Mouse (Mus musculus) duodenum, adult 2 months (tissue): ENCODE results near the gene Ppp1r37. TPM values are rescaled to one million over a fixed set of nuclear protein-coding genes. Genes with fewer than 3 reads are reported as not detected.

ENCODE experiments used
- polyA plus RNA-seq: library from polyadenylated mRNA; depleted of rRNA; stranded (reverse); fragments of >200 nt; gene quantifications from 2 replicates; pipeline ENCODE4 v1.2.3, GENCODE M21; 2012; ENCODE audit warnings: low replicate concordance; rRNA removed

The Ppp1r37 gene
- polyA plus RNA-seq: 99.5 and 166 TPM in 2 replicates

GRCm38 (mm10) chr7:19562643-19563410 lies at the start of gene Ppp1r37:
Gene Ppp1r37, minus strand, starts transcription at chr7:19563076.

GRCm38 (mm10) chr7:19603849-19604605 lies 41.2 kb upstream of the Ppp1r37 start, which contains the start of gene Clasrp:
Gene Clasrp, minus strand, starts transcription at chr7:19604486.

GRCm38 (mm10) chr7:19577141-19577852 lies 14.4 kb upstream of the Ppp1r37 start, which contains the start of the genes Zfp296 and Gemin7:
Gene Zfp296, plus strand, starts transcription at chr7:19577287.
Gene Gemin7, minus strand, starts transcription at chr7:19577595.

GRCm38 (mm10) chr7:19517652-19518365 lies 45.1 kb downstream of the Ppp1r37 start, which contains the start of gene Nkpd1:
Gene Nkpd1, plus strand, starts transcription at chr7:19517838.

GRCm38 (mm10) chr7:19508150-19508923 lies 54.5 kb downstream of the Ppp1r37 start, which contains the start of the genes Bloc1s3 and Trappc6a:
Gene Bloc1s3, minus strand, starts transcription at chr7:19508367.
Gene Trappc6a, plus strand, starts transcription at chr7:19508395.

Other genes with a start within 250 kb of the Ppp1r37 start
- gene Ercc1, start 218.3 kb downstream of the Ppp1r37 start, polyA plus RNA-seq: 14.9 and 16.2 TPM in 2 replicates
- gene Cd3eap, start 203.6 kb downstream of the Ppp1r37 start, polyA plus RNA-seq: 1.9 and 5.3 TPM in 2 replicates
- 7.7 and 8.8 TPM in 2 replicates for gene Ppp1r13l, start 203.3 kb downstream of the Ppp1r37 start, polyA plus RNA-seq
- 37.5 and 41.5 TPM in 2 replicates for gene Ercc2, start 181.1 kb downstream of the Ppp1r37 start, polyA plus RNA-seq
- 1.2 and 2.1 TPM in 2 replicates for gene Klc3, start 159.0 kb downstream of the Ppp1r37 start, polyA plus RNA-seq
- 51.7 and 59.9 TPM in 2 replicates for gene Ckm, start 158.3 kb downstream of the Ppp1r37 start, polyA plus RNA-seq
- gene Mark4, start 104.3 kb downstream of the Ppp1r37 start, polyA plus RNA-seq: 15.0 and 33.5 TPM in 2 replicates
- 5.1 and 11.1 TPM in 2 replicates for gene Exoc3l2, start 99.7 kb downstream of the Ppp1r37 start, polyA plus RNA-seq
- 10.5 and 31.4 TPM in 2 replicates for gene Bloc1s3, start 54.7 kb downstream of the Ppp1r37 start, polyA plus RNA-seq
- gene Trappc6a, start 54.7 kb downstream of the Ppp1r37 start, polyA plus RNA-seq: 159 and 195 TPM in 2 replicates
- 0.15 and 0.18 TPM in 2 replicates for gene Nkpd1, start 45.2 kb downstream of the Ppp1r37 start, polyA plus RNA-seq
- 3.9 and 4.8 TPM in 2 replicates for gene Zfp296, start 14.2 kb upstream of the Ppp1r37 start, polyA plus RNA-seq
- gene Gemin7, start 14.5 kb upstream of the Ppp1r37 start, polyA plus RNA-seq: 94.7 and 164 TPM in 2 replicates
- gene Clasrp, start 41.4 kb upstream of the Ppp1r37 start, polyA plus RNA-seq: 168 and 347 TPM in 2 replicates
- 41.9 and 115 TPM in 2 replicates for gene Relb, start 66.4 kb upstream of the Ppp1r37 start, polyA plus RNA-seq
- gene Clptm1, start 102.0 kb upstream of the Ppp1r37 start, polyA plus RNA-seq: 104 and 143 TPM in 2 replicates
- 950 and 3,249 TPM in 2 replicates for gene Apoc2, start 114.9 kb upstream of the Ppp1r37 start, polyA plus RNA-seq
- 1.4 TPM in 1 of 2 replicates, not detected in the other for gene Gm44805, start 118.3 kb upstream of the Ppp1r37 start, polyA plus RNA-seq
- 0.36 and 1.9 TPM in 2 replicates for gene Apoc4, start 118.4 kb upstream of the Ppp1r37 start, polyA plus RNA-seq
- 0.72 and 1.2 TPM in 2 replicates for gene Apoc1, start 129.6 kb upstream of the Ppp1r37 start, polyA plus RNA-seq
- 286 and 462 TPM in 2 replicates for gene Apoe, start 136.1 kb upstream of the Ppp1r37 start, polyA plus RNA-seq
- 95.8 and 122 TPM in 2 replicates for gene Tomm40, start 152.4 kb upstream of the Ppp1r37 start, polyA plus RNA-seq
- gene Nectin2, start 187.4 kb upstream of the Ppp1r37 start, polyA plus RNA-seq: 232 and 247 TPM in 2 replicates
- 25.1 and 27.9 TPM in 2 replicates for gene Bcam, start 207.9 kb upstream of the Ppp1r37 start, polyA plus RNA-seq
- 94.7 and 149 TPM in 2 replicates for gene Cblc, start 233.7 kb upstream of the Ppp1r37 start, polyA plus RNA-seq